Mouse (Mus musculus) bone marrow, adult 2 months (tissue): ENCODE measurements around the gene Ccdc85a. TPM values are rescaled to one million over a fixed set of nuclear protein-coding genes. Genes with fewer than 3 reads are reported as not detected.
"Not testable (repeated sequence)": the region's sequence is repeated elsewhere in the genome, so short reads cannot be mapped to it uniquely, and the experiment has no call there.

ENCODE experiments used
- H3K27ac ChIP-seq: fragments of 200-500 bp; 2 replicates; pipeline ENCODE4 v1.5.1; 2012; ENCODE audit warnings: low read depth, mild to moderate bottlenecking, control low read depth, inconsistent platforms, low read length; ENCODE audit not compliant: control insufficient read depth, poor library complexity, insufficient read depth
- H3K4me1 ChIP-seq: fragments of 200-500 bp; 2 replicates; pipeline ENCODE4 v1.6.1; 2011; ENCODE audit warnings: low read length; ENCODE audit not compliant: control insufficient read depth, insufficient read depth
- H3K4me3 ChIP-seq: fragments of 200-500 bp; replicated peaks from 2 replicates; pipeline ENCODE3; 2011; ENCODE audit warnings: mild to moderate bottlenecking, low read depth, low read length, control low read depth; ENCODE audit not compliant: control insufficient read depth
- CTCF ChIP-seq: fragments of 200-500 bp; IDR thresholded peaks from 2 replicates; pipeline ENCODE4 v1.5.1; 2011; ENCODE audit warnings: low read length, control low read depth; ENCODE audit not compliant: control insufficient read depth, insufficient read depth
- POLR2A ChIP-seq: fragments of 200-500 bp; IDR thresholded peaks from 2 replicates; pipeline ENCODE4 v1.6.1; 2011; ENCODE audit warnings: low read depth, mild to moderate bottlenecking, control low read depth, low read length, borderline replicate concordance; ENCODE audit not compliant: control insufficient read depth
- WGBS: fragments of 180-500 bp; shearing (Covaris S2); methylation state at CpG from one replicate; pipeline ENCODE4 v1.1.7; 2018; 5-methylcytosine and 5-hydroxymethylcytosine counted together
- polyA plus RNA-seq: library from polyadenylated mRNA; stranded (reverse); fragments of >200 nt; gene quantifications from 2 replicates; pipeline ENCODE4 v1.2.4, GENCODE M21; 2011; ENCODE audit warnings: low replicate concordance; ENCODE audit not compliant: missing spikeins, insufficient read depth, insufficient read length

Gene Ccdc85a
- polyA plus RNA-seq, 1 experiment: not detected

DNA sequence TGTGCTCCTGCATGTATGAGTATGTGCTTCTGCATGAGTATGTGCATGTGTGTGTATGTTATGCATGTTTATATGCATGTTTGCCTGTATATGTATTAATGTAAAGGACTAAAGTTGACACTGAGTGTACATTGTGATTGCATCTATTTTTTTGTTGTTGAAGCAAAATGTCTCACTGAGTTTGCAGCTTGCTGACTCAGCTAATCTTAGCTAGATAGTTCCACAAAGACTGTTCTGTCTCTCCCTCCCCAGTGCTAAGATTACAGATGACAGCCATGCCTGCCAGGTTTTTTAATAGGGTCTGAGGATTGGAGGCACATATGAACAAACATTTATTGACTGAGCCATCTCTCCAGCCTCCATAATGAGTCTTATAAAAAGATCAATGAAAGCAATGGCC, 209.5 kb downstream of the Ccdc85a start:
- H3K4me1 ChIP-seq: no peaks in the 10 kb centered on the region
- no peak for TF ChIP-seq CTCF
- no peak for TF ChIP-seq POLR2A
- no peak overlapping the region for H3K27ac ChIP-seq
- no peak overlapping the region for H3K4me3 ChIP-seq

DNA sequence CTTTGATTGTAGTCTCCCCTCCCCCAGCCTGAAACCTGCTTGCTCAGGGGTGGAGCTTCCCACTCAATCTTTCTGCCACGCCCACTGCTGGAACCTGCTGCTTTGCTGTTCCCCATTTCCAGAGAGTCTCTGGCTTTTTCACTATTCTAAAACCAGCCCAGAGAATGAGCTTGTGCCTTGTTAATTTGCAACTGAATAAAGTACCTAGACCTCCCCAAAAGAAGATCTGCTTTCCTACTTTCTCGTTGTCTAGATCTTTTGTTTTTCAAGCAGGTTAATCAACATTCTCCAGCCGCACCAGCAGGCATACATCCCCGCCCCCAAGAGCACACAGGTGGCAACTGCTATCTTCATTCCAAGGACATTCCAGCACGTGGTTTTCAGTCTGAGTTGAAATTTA, 212.7 kb downstream of the Ccdc85a start:
- H3K27ac ChIP-seq, H3K4me1 ChIP-seq, H3K4me3 ChIP-seq: not testable (repeated sequence)
- WGBS: 76% methylated on average over 5 of the region's 5 CpGs

DNA sequence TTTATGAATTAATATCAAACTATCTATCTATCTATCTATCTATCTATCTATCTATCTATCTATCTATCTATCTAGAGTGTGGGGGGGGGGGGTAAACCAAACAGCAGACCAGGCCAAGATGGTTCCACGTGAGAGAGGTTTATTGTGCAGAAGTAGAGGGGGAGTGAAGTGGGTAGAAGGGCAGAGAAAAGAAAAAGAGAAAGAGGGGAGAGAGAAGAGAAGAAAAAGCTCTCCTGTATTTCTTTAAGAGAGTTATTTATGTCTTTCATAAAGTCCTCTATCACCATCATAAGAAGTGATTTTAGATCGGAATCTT, 218.2 kb downstream of the Ccdc85a start:
- 49% methylated on average over 2 of the region's 2 CpGs for WGBS
- peak overlapping the region; percentile 46 for H3K4me3 ChIP-seq

DNA sequence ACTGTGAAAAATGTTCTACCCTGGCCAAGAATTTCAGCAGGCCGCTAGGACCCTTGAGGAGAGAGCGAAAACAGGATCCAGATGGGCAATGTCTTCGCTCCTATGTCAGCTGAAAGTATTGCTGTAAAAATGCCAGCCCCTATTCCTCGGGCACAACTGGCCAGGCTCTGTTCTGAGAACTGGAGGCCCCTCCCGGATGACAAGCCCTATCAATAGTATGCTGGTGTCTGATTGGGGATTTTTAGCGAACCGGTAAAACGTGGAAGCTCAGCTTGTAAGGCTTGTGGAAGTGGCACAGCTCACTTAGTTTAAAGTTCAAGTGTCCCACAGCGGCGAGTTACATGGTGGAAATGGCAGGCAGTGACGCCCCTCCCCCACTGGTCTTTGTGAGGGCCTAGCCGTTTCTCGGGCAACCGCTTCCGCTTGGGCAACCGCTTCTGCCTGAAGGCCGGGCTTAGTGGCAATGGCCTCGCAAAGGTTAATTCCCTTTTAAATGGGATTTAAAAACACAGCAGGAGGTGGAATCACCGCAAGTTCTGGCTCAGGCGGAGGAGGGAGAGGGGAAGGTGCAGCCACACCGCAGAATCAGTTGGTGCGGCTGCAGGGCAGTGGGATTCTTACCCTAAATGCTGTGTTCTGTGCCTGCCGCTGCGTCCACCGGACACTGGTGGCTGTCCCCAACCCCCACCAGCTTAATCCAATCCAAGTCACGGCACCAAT, 218.8 kb downstream of the Ccdc85a start:
- peak overlapping the region; percentile 46 for H3K4me3 ChIP-seq
- 7% methylated on average over 26 of the region's 26 CpGs for WGBS

More for the DNA sequence above, 218.2 kb downstream of the Ccdc85a start:
- Histone ChIP-seq H3K27ac (peak overlapping the region; percentile 81), H3K4me1 (no peaks in the 10 kb centered on the region; the same call in 1 of the 2 replicates)
- TF ChIP-seq POLR2A: no peak
- TF ChIP-seq CTCF: no peak

DNA sequence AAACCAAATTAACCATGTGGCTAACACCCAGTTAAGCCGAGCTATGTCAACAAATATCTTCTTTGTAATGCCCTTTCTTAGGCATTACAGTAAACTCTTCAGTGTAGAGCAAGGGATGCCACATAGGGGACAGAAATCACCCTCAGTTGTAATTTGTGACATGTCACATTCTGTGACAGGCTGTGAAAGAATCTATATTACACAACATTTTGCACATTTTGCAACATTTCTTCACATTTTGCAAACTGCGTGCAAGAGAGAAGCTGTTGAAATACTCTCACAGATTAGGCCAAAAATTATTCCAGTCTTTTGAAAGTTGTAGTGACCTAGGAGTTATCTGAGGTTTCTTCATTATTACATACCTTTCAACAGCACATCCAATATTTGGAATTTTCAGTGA, 240.7 kb downstream of the Ccdc85a start:
- WGBS: 46% methylated on average over 2 of the region's 2 CpGs
- Histone ChIP-seq H3K4me3 (no peak overlapping the region), H3K4me1 (no peaks in the 10 kb centered on the region), H3K27ac (no peak overlapping the region)
- TF ChIP-seq POLR2A (no peak), CTCF (no peak)

More for the DNA sequence above, 218.8 kb downstream of the Ccdc85a start:
- no peaks in the 10 kb centered on the region; the same call in 1 of the 2 replicates for H3K4me1 ChIP-seq
- peak overlapping the region; percentile 81 for H3K27ac ChIP-seq
- TF ChIP-seq POLR2A: no peak
- no peak for TF ChIP-seq CTCF

DNA sequence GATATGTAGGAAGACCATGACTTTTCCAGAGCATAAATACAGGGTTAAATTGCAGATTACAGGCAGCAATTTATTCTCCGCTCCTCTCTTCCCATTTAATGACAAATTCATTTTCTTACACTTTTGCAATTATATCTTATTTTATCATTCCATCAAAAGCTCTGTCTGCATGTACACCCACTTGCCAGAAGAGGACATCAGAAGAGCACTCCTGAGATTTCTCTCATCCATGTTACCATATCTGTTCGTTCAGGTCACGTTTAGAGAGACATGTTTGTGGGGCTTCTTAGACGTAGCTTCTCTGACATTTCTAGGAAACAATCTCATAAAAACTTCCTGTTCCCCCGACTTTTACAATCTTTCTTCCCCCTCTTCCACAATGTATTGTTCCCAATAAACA, 242.2 kb downstream of the Ccdc85a start:
- WGBS: 37% methylated on average over 5 of the region's 5 CpGs
- TF ChIP-seq POLR2A (no peak), CTCF (no peak)
- no peaks in the 10 kb centered on the region for H3K4me1 ChIP-seq
- H3K27ac ChIP-seq: no peak overlapping the region
- H3K4me3 ChIP-seq: no peak overlapping the region

DNA sequence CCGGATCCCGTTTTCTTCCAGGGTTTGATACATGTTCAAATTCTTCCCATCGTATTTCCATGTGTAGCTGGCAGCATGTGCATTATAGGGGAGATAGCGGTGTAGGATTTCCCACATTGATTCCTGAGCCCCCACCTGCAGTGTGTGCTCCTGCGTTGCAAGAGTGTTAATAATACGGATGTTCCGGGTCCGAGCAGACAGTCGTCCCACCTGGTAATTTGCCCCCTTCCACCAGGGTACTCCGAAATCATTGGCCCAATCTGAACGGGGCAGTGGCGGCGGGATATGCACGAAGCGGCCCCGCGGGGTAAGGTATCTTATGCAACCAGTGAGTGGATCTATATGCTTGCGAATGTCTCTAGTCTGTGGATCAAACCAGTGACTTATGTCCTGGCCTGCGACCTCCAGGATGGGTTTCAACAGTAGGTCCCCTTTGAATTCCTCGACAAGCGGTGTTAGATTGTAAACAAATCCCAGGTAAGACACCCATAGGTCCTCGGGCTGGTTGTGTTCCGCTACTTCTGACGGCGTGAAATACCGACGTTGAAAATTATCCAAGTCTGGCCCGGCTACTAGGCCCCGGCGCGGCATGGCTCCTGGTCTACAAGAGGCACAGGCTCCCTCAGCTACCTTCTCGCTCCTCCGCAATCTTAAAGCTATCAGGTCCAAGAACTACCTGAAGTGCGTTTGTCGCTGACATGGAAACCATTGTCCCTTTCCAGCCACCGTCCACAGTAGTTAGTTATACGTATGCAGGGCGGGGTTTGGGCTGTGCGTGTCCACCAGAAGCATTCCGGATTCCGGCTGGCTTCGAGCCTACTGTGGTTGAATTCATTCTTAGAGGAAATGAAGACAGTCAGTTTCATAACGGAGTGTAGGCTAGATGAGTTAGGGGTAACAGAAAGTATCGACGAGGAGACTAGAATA, 244.6 kb downstream of the Ccdc85a start, which contains the start of gene Gm6685:
Gm6685 (minus strand) TSS at position 644 of the 927 bp plus-strand sequence.
- H3K4me3 ChIP-seq, H3K27ac ChIP-seq, H3K4me1 ChIP-seq: not testable (repeated sequence)
- WGBS: 87% methylated on average over 45 of the region's 45 CpGs

Other genes starting within 250 kb of the Ccdc85a start
- gene Gm6685, start 244.5 kb downstream of the Ccdc85a start, polyA plus RNA-seq: 3.1 TPM in 1 of 2 replicates, not detected in the other